ENCODE assay signal across 17 mouse cellular contexts in genomic region chr1:59573843-59574242, GRCm38 (mm10). TPM values are rescaled to one million over a fixed set of nuclear protein-coding genes. Genes with fewer than 3 reads are reported as not detected.
A peak's percentile ranks its signal among the peaks of the same experiment; 100 is the strongest.
DNase-seq lines count a peak whose midpoint lies in the region; ATAC-seq and TF ChIP-seq lines count a peak whose summit lies in the region.
"Had no signal": no experiment of that assay in that cellular context is flagged by ENCODE, and none has a peak within 500 bp of the region (broad histone marks: within the 10 kb centered on the region; RNA-seq: fewer than 3 reads in every experiment).

No protein-coding gene starts in this region.

- WGBS in stomach, embryonic 15.5 days = 85% methylated on average over 3 of the region's 3 CpGs
- WGBS in stomach, postnatal 0 days = 85% methylated on average over 3 of the region's 3 CpGs
- 59% methylated on average over 3 of the region's 3 CpGs for WGBS in forebrain, embryonic 15.5 days
- WGBS in midbrain, embryonic 12.5 days = 60% methylated on average over 3 of the region's 3 CpGs

- H3K4me1 ChIP-seq in stomach, embryonic 15.5 days = no peaks in the 10 kb centered on the region
- H3K4me1 ChIP-seq in stomach, postnatal 0 days (replicated peaks; ENCODE audit: control insufficient read depth, insufficient read depth) = no peaks in the 10 kb centered on the region
- peaks cover 18% of the 10 kb centered on the region for H3K4me1 ChIP-seq in forebrain, embryonic 15.5 days
- H3K4me1 ChIP-seq in midbrain, embryonic 12.5 days = peaks cover 20% of the 10 kb centered on the region; the same call in 1 of the 2 replicates

- H3K4me3 ChIP-seq in stomach, embryonic 15.5 days (replicated peaks) = no peak overlapping the region
- H3K4me3 ChIP-seq in stomach, postnatal 0 days (ENCODE audit: low read depth, low read length) = no peak overlapping the region
- no peak overlapping the region for H3K4me3 ChIP-seq in forebrain, embryonic 15.5 days
- H3K4me3 ChIP-seq in midbrain, embryonic 12.5 days = no peak overlapping the region
- H3K4me3 ChIP-seq: heart, adult 2 months had no signal

- no peak overlapping the region for H3K27ac ChIP-seq in stomach, embryonic 15.5 days
- H3K27ac ChIP-seq in stomach, postnatal 0 days (replicated peaks) = no peak overlapping the region
- peak overlapping the region; percentile 88 for H3K27ac ChIP-seq in forebrain, embryonic 15.5 days (replicated peaks)
- peak overlapping the region; percentile 64; the same call in 1 of the 2 replicates for H3K27ac ChIP-seq in midbrain, embryonic 12.5 days (replicated peaks)
- H3K27ac ChIP-seq: heart, adult 2 months; left cerebral cortex, adult 2 months; limb, embryonic 13.5 days had no signal

- H3K9ac ChIP-seq in stomach, embryonic 15.5 days = no peak overlapping the region
- H3K9ac ChIP-seq in stomach, postnatal 0 days (ENCODE audit: low read length) = no peak overlapping the region
- H3K9ac ChIP-seq in forebrain, embryonic 15.5 days (replicated peaks) = peak overlapping the region; percentile 47; the same call in 1 of the 2 replicates
- H3K9ac ChIP-seq in midbrain, embryonic 12.5 days (replicated peaks) = no peak overlapping the region
- H3K9ac ChIP-seq: limb, embryonic 13.5 days had no signal

- H3K4me2 ChIP-seq in stomach, embryonic 15.5 days = no peak overlapping the region
- H3K4me2 ChIP-seq in stomach, postnatal 0 days (replicated peaks; ENCODE audit: low read depth) = no peak overlapping the region
- H3K4me2 ChIP-seq in forebrain, embryonic 15.5 days (replicated peaks) = peak overlapping the region; percentile 54
- no peak overlapping the region; the same call in 1 of the 2 replicates for H3K4me2 ChIP-seq in midbrain, embryonic 12.5 days (replicated peaks)

- TF ChIP-seq CTCF in stomach, postnatal 0 days (IDR thresholded peaks at IDR 0.05; ENCODE audit: low read depth) = no peak

- H3K9me3 ChIP-seq in stomach, embryonic 15.5 days = no peaks in the 10 kb centered on the region
- H3K9me3 ChIP-seq in stomach, postnatal 0 days (ENCODE audit: control insufficient read depth, low read length) = no peaks in the 10 kb centered on the region
- no peaks in the 10 kb centered on the region for H3K9me3 ChIP-seq in forebrain, embryonic 15.5 days
- H3K9me3 ChIP-seq in midbrain, embryonic 12.5 days = no peaks in the 10 kb centered on the region
- H3K9me3 ChIP-seq: limb, embryonic 13.5 days had no signal

- no peak for TF ChIP-seq EP300 in stomach, postnatal 0 days (optimal IDR thresholded peaks at IDR 0.05)

- ATAC-seq in stomach, embryonic 15.5 days (ENCODE audit: insufficient read depth, low FRiP score, low read depth) = 0 out of 2 replicates have a peak, but pooled peaks have one; percentile 18
- no peak for ATAC-seq in stomach, postnatal 0 days (ENCODE audit: low FRiP score, low TSS enrichment)
- ATAC-seq in forebrain, embryonic 15.5 days (replicated peaks) = peak; percentile 53
- ATAC-seq in midbrain, embryonic 12.5 days (ENCODE audit: low FRiP score, low read depth) = peak; percentile 6; the same call in 1 of the 2 replicates
- ATAC-seq: CD4-positive, CD25-positive, alpha-beta regulatory T cell, adult 4 months had no signal

- H3K36me3 ChIP-seq in stomach, embryonic 15.5 days = no peaks in the 10 kb centered on the region
- no peaks in the 10 kb centered on the region for H3K36me3 ChIP-seq in stomach, postnatal 0 days (ENCODE audit: control insufficient read depth, insufficient read depth, low read length)
- H3K36me3 ChIP-seq in forebrain, embryonic 15.5 days = no peaks in the 10 kb centered on the region
- no peaks in the 10 kb centered on the region for H3K36me3 ChIP-seq in midbrain, embryonic 12.5 days
- H3K36me3 ChIP-seq: limb, embryonic 13.5 days had no signal

- no peak for DNase-seq in stomach, postnatal 0 days (ENCODE audit: low spot score)
- DNase-seq in cerebellum, adult 9-11 months = no peak
- DNase-seq in B cell, adult 2 months = no peak
- DNase-seq in urinary bladder, adult 18-20 months (ENCODE audit: low spot score in 2 of 2) = no peak
- DNase-seq: adrenal gland, postnatal 14 days; cerebellum, postnatal 14 days; heart, adult 2 months; heart, postnatal 14 days; kidney, adult 18-20 months; lung, adult 2 months; spleen, adult 18-20 months had no signal

- H3K27me3 ChIP-seq in stomach, embryonic 15.5 days (replicated peaks) = no peaks in the 10 kb centered on the region
- H3K27me3 ChIP-seq in stomach, postnatal 0 days (ENCODE audit: control insufficient read depth, insufficient read depth, low read length) = no peaks in the 10 kb centered on the region
- no peaks in the 10 kb centered on the region for H3K27me3 ChIP-seq in forebrain, embryonic 15.5 days
- peaks cover 4% of the 10 kb centered on the region; the same call in 1 of the 2 replicates for H3K27me3 ChIP-seq in midbrain, embryonic 12.5 days
- H3K27me3 ChIP-seq: limb, embryonic 13.5 days had no signal

RNA-seq across cellular contexts. Expression of gene Gm973, which starts 57.8 kb away (rescaled TPM):
- polyA plus RNA-seq in stomach, embryonic 15.5 days (2015; fragmentation: Nextera tagmentation; extraction: Ambion mirVana) = 0.39 and 0.55 TPM in 2 replicates
- polyA plus RNA-seq in stomach, postnatal 0 days (2015; fragmentation: Nextera tagmentation; extraction: Ambion mirVana) = 0.51 and 1.2 TPM in 2 replicates
- 4.0 and 9.2 TPM in 2 replicates for polyA plus RNA-seq in forebrain, embryonic 15.5 days (2015; fragmentation: Nextera tagmentation; extraction: Ambion mirVana)
- 3.9 and 6.7 TPM in 2 replicates for polyA plus RNA-seq in midbrain, embryonic 12.5 days (2016; fragmentation: Nextera tagmentation; extraction: Ambion mirVana)

Comparison
In these comparisons a context has a peak if more than half of its experiments do, and no peak if none do; other contexts are left out.
1. H3K27ac ChIP-seq: peak in forebrain, embryonic 15.5 days (single experiment) and midbrain, embryonic 12.5 days (single experiment); none in stomach, embryonic 15.5 days (single experiment) and stomach, postnatal 0 days (single experiment).